Mouse (Mus musculus) thymus, adult 2 months (tissue): ENCODE measurements around the gene 4930518I15Rik.

Experiments used
- CTCF ChIP-seq: fragments of 200-500 bp; IDR thresholded peaks from 2 replicates; pipeline ENCODE4 v1.5.1; 2012; ENCODE audit warnings: mild to moderate bottlenecking, control low read depth, low read length, moderate library complexity, borderline replicate concordance; ENCODE audit not compliant: control insufficient read depth, poor library complexity, insufficient read depth; ENCODE audit errors: extremely low read depth
- POLR2A ChIP-seq: fragments of 200-500 bp; IDR thresholded peaks from 2 replicates; pipeline ENCODE4 v1.6.1; 2012; ENCODE audit warnings: mild to moderate bottlenecking, low read length, control low read depth, moderate library complexity; ENCODE audit not compliant: control insufficient read depth, poor library complexity, insufficient read depth; ENCODE audit errors: extremely low read depth

- TF ChIP-seq POLR2A = no peak
- TF ChIP-seq CTCF = no peak
Measured at GRCm38 (mm10) chr2:156888490-156888889, 30.7 kb upstream of the 4930518I15Rik start.
